Mouse (Mus musculus): ENCODE data around the gene Evi2b. TPM values are rescaled to one million over a fixed set of nuclear protein-coding genes. Genes with fewer than 3 reads are reported as not detected.

Gene Evi2b
- polyA plus RNA-seq, 1 experiment, result 0.26 TPM

DNA sequence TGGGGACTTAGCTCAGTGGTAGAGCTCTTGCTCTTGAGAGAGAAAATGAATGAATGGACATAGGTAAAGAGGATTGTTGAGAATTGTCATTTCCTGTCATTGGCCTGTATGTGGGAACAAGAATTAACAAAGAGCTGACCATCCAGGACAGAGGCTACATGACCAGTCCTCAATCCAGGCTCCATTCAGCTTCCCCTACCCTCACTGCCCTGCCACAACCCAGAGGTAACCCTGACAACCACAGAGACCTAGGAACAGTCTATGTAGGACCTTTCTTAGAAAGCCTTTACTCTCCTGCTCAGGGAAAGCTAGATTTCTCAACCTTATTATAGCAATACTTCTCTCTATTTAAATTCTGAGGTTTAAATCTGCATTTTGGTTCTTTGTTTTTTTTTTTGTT is 2.8 kb downstream of the Evi2b start:
- Histone ChIP-seq H3K27me3 (ENCODE audit: control insufficient read depth, insufficient read depth, insufficient read length) (no peaks in the 10 kb centered on the region), H3K36me3 (ENCODE audit: control insufficient read depth, insufficient read depth) (peaks cover 8% of the 10 kb centered on the region), H3K79me2 (ENCODE audit: control insufficient read depth, insufficient read depth) (no peaks in the 10 kb centered on the region), H3ac (ENCODE audit: control insufficient read depth, insufficient read length) (no peak overlapping the region), H3K4me3 (no peak overlapping the region), H3K4me2 (ENCODE audit: low read depth) (no peak overlapping the region)
- TF ChIP-seq USF1 (IDR thresholded peaks at IDR 0.05; ENCODE audit: low read depth) (no peak), CEBPB (IDR thresholded peaks at IDR 0.05; ENCODE audit: insufficient read depth, poor library complexity, severe bottlenecking) (no peak), SRF (IDR thresholded peaks at IDR 0.05; ENCODE audit: control insufficient read depth, insufficient read length, low read depth) (no peak), MYOG (IDR thresholded peaks at IDR 0.05; ENCODE audit: control insufficient read depth in 1 of 3, insufficient read depth in 1 of 3, insufficient read length in 2 of 3, low read depth in 2 of 3) (no peak), E2F4 (IDR thresholded peaks at IDR 0.05; ENCODE audit: insufficient read depth) (no peak), REST (IDR thresholded peaks at IDR 0.05; ENCODE audit: insufficient read depth, insufficient read length) (no peak), MAX (IDR thresholded peaks at IDR 0.05; ENCODE audit: low read depth) (no peak)

DNA sequence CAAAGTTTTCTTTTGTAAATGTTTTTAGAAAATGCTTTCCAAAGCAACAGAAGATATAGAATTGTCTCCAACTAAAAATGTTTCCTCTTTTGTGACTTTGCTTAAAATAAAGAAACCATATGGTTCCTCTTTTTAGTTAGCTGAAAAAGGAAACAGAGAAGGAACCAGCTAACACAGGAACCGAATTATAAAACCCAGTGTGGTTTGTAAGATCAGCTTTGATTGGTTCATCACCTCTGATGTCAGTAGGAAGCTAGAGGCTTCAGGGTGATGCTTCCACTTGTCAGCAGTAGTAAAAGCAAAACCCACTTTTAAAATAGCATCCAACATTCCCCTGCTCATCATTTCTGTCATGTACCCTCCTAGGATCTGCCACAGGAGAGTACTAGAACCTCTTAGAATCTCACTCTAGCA is 3.7 kb downstream of the Evi2b start:
- Histone ChIP-seq H3K4me3 (no peak overlapping the region), H3K79me2 (ENCODE audit: control insufficient read depth, insufficient read depth) (no peaks in the 10 kb centered on the region), H3K27me3 (ENCODE audit: control insufficient read depth, insufficient read depth, insufficient read length) (no peaks in the 10 kb centered on the region), H3ac (ENCODE audit: control insufficient read depth, insufficient read length) (no peak overlapping the region), H3K36me3 (ENCODE audit: control insufficient read depth, insufficient read depth) (no peaks in the 10 kb centered on the region), H3K4me2 (ENCODE audit: low read depth) (peak overlapping the region; percentile 60)
- TF ChIP-seq REST (IDR thresholded peaks at IDR 0.05; ENCODE audit: insufficient read depth, insufficient read length), result no peak

DNA sequence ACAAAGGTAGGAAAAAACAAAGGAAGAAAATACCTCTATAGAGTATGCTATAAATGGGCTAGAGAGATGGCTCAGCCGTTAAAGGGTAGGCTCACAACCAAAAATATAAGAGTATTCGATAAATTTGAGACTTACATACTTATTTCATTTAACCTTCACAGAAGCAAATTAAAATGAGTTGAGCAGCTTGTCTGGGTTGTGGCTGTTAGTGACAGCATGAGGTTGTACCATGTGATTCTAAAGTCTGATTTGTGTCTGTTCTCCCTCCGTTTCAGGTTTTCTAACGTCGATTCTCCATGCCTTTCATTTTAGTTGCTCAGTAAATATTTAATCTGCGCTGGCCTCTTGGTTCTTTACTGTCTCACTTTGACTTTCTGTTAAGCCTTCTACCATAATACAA is 4.3 kb downstream of the Evi2b start:
- Histone ChIP-seq H3K27me3 (ENCODE audit: control insufficient read depth, insufficient read depth, insufficient read length) (no peaks in the 10 kb centered on the region), H3ac (ENCODE audit: control insufficient read depth, insufficient read length) (no peak overlapping the region), H3K79me2 (ENCODE audit: control insufficient read depth, insufficient read depth) (no peaks in the 10 kb centered on the region), H3K36me3 (ENCODE audit: control insufficient read depth, insufficient read depth) (no peaks in the 10 kb centered on the region), H3K4me3 (no peak overlapping the region), H3K4me2 (ENCODE audit: low read depth) (peak overlapping the region; percentile 60)
- TF ChIP-seq TCF12 (IDR thresholded peaks at IDR 0.05; ENCODE audit: insufficient read depth, poor library complexity, severe bottlenecking) (no peak), REST (IDR thresholded peaks at IDR 0.05; ENCODE audit: insufficient read depth, insufficient read length) (no peak), MYOD1 (IDR thresholded peaks at IDR 0.05; ENCODE audit: control insufficient read depth in 1 of 3, insufficient read length in 2 of 3, low read depth in 2 of 3) (no peak), MAX (IDR thresholded peaks at IDR 0.05; ENCODE audit: low read depth) (no peak), USF1 (IDR thresholded peaks at IDR 0.05; ENCODE audit: low read depth) (no peak), TCF3 (IDR thresholded peaks at IDR 0.05; ENCODE audit: insufficient read length, low read depth) (no peak), E2F4 (IDR thresholded peaks at IDR 0.05; ENCODE audit: insufficient read depth) (no peak), SRF (IDR thresholded peaks at IDR 0.05; ENCODE audit: control insufficient read depth, insufficient read length, low read depth) (no peak), CEBPB (IDR thresholded peaks at IDR 0.05; ENCODE audit: insufficient read depth, poor library complexity, severe bottlenecking) (no peak), MYOG (IDR thresholded peaks at IDR 0.05; ENCODE audit: control insufficient read depth in 1 of 3, insufficient read depth in 1 of 3, insufficient read length in 2 of 3, low read depth in 2 of 3) (no peak), POLR2A (IDR thresholded peaks at IDR 0.05; ENCODE audit: insufficient read length, low read depth) (no peak), POLR2AphosphoS2 (IDR thresholded peaks at IDR 0.05; ENCODE audit: insufficient read length, low read depth) (no peak)

DNA sequence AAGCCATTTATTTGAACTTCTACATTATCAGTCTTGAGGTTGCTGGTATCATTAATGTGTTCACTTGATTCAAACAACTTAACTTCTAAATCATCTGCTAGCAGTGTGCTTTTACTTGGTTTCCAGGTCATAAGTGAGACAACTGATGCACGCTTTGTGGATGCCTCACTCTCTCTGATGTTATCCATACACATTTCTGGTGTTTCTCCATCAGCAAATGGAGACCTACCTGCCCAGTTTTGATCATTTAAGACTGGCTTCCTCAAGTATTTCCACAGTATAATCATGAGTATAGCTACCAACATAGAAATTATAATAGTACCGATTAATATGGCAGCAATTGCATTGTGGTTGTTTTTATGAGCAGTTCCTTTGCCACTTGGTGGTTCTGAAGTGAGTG is 7.8 kb downstream of the Evi2b start:
- Histone ChIP-seq H3K4me3 (no peak overlapping the region), H3K4me2 (ENCODE audit: low read depth) (no peak overlapping the region), H3ac (ENCODE audit: control insufficient read depth, insufficient read length) (no peak overlapping the region), H3K36me3 (ENCODE audit: control insufficient read depth, insufficient read depth) (no peaks in the 10 kb centered on the region), H3K27me3 (ENCODE audit: control insufficient read depth, insufficient read depth, insufficient read length) (no peaks in the 10 kb centered on the region), H3K79me2 (ENCODE audit: control insufficient read depth, insufficient read depth) (no peaks in the 10 kb centered on the region)
- TF ChIP-seq POLR2AphosphoS2 (IDR thresholded peaks at IDR 0.05; ENCODE audit: insufficient read length, low read depth), result no peak
- TF ChIP-seq POLR2A (IDR thresholded peaks at IDR 0.05; ENCODE audit: insufficient read length, low read depth), result no peak
- no peak for TF ChIP-seq MYOG (IDR thresholded peaks at IDR 0.05; ENCODE audit: control insufficient read depth in 1 of 3, insufficient read depth in 1 of 3, insufficient read length in 2 of 3, low read depth in 2 of 3)
- no peak for TF ChIP-seq TCF12 (IDR thresholded peaks at IDR 0.05; ENCODE audit: insufficient read depth, poor library complexity, severe bottlenecking)
- TF ChIP-seq MYOD1 (IDR thresholded peaks at IDR 0.05; ENCODE audit: control insufficient read depth in 1 of 3, insufficient read length in 2 of 3, low read depth in 2 of 3), result no peak
- no peak for TF ChIP-seq USF1 (IDR thresholded peaks at IDR 0.05; ENCODE audit: low read depth)
- TF ChIP-seq CEBPB (IDR thresholded peaks at IDR 0.05; ENCODE audit: insufficient read depth, poor library complexity, severe bottlenecking), result no peak
- TF ChIP-seq REST (IDR thresholded peaks at IDR 0.05; ENCODE audit: insufficient read depth, insufficient read length), result no peak
- no peak for TF ChIP-seq SRF (IDR thresholded peaks at IDR 0.05; ENCODE audit: control insufficient read depth, insufficient read length, low read depth)
- TF ChIP-seq MAX (IDR thresholded peaks at IDR 0.05; ENCODE audit: low read depth), result no peak
- no peak for TF ChIP-seq E2F4 (IDR thresholded peaks at IDR 0.05; ENCODE audit: insufficient read depth)

DNA sequence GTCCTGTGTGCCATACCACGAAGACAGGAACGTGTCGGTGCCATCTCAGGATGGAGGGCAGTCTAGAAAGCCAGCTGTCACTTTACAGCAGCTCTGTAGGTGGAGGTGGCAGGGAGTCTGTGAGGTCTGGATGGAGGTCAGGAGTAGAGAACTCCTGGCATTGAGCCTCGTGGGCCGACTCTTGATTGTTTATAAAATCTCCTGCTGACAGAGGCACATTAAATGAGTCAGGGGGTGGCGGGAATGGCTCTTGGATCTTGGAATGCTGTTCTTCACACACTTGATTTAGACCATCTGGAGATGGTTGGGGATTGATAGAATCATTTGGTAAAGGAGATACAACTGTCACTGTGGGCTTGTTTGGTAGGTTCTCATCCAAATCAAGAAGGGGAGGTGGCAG is 8.2 kb downstream of the Evi2b start:
- no peak overlapping the region for H3K4me3 ChIP-seq
- no peak overlapping the region for H3ac ChIP-seq (ENCODE audit: control insufficient read depth, insufficient read length)
- no peaks in the 10 kb centered on the region for H3K36me3 ChIP-seq (ENCODE audit: control insufficient read depth, insufficient read depth)
- no peaks in the 10 kb centered on the region for H3K79me2 ChIP-seq (ENCODE audit: control insufficient read depth, insufficient read depth)
- no peak overlapping the region for H3K4me2 ChIP-seq (ENCODE audit: low read depth)
- TF ChIP-seq CEBPB (IDR thresholded peaks at IDR 0.05; ENCODE audit: insufficient read depth, poor library complexity, severe bottlenecking), result no peak
- TF ChIP-seq MYOD1 (IDR thresholded peaks at IDR 0.05; ENCODE audit: control insufficient read depth in 1 of 3, insufficient read length in 2 of 3, low read depth in 2 of 3), result no peak
- no peak for TF ChIP-seq TCF3 (IDR thresholded peaks at IDR 0.05; ENCODE audit: insufficient read length, low read depth)
- no peak for TF ChIP-seq E2F4 (IDR thresholded peaks at IDR 0.05; ENCODE audit: insufficient read depth)
- no peak for TF ChIP-seq SRF (IDR thresholded peaks at IDR 0.05; ENCODE audit: control insufficient read depth, insufficient read length, low read depth)
- no peak for TF ChIP-seq MYOG (IDR thresholded peaks at IDR 0.05; ENCODE audit: control insufficient read depth in 1 of 3, insufficient read depth in 1 of 3, insufficient read length in 2 of 3, low read depth in 2 of 3)
- no peak for TF ChIP-seq USF1 (IDR thresholded peaks at IDR 0.05; ENCODE audit: low read depth)
- TF ChIP-seq REST (IDR thresholded peaks at IDR 0.05; ENCODE audit: insufficient read depth, insufficient read length), result no peak
- no peak for TF ChIP-seq TCF12 (IDR thresholded peaks at IDR 0.05; ENCODE audit: insufficient read depth, poor library complexity, severe bottlenecking)
- no peak for TF ChIP-seq POLR2AphosphoS2 (IDR thresholded peaks at IDR 0.05; ENCODE audit: insufficient read length, low read depth)
- H3K27me3 ChIP-seq (ENCODE audit: control insufficient read depth, insufficient read depth, insufficient read length), result no peaks in the 10 kb centered on the region

Data from myocyte (in vitro differentiated cells).